Mouse (Mus musculus) kidney, adult 11 months (tissue): ENCODE data around the gene Adamts5.

ENCODE experiments used
- DNase-seq: peaks from one replicate; pipeline ENCODE4 v3.0.0; 2022

Gene Adamts5

DNA sequence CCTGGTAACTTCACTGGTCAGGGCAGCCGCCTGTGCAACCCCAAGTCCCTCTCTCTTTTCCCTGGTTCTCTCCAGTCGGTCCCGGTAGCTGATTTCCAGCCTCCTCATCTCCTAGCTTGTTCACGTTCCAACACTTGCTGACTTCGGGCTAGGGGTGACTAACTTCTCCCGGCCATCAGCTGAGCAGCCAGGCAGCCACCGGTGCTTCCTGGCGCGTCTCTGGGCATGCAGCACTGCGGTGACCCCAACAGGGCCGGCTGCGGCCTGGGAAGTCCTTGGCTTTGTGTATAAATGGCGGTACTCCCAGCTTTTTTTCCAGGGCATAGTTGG lies at the start of gene Adamts5:
Adamts5 (minus strand) TSS at position 248 of the 330 bp plus-strand sequence.
- no peak for DNase-seq

DNA sequence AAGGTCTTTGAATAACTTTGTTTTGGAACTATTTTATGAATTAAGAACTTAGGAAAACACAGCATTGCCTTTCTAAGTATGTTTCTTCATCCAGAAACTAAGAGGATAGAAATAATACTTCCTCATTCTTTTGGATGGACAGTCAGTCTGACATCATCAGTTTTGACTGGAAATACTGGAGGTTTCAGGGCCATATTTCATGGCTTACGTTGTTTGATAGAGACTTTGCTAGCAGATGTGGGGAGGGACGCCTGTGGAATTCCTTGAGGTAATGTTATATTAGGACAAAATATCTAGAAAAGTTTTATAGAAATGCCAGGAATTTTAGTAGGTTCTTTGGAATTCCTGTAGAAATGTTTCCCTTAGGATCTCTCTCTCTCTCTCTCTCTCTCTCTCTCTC lies 48.7 kb upstream of the Adamts5 start:
- DNase-seq, result no peak

- peak; percentile 10 for DNase-seq
Measured at GRCm38 (mm10) chr16:85926004-85926403, 24.4 kb upstream of the Adamts5 start.

DNA sequence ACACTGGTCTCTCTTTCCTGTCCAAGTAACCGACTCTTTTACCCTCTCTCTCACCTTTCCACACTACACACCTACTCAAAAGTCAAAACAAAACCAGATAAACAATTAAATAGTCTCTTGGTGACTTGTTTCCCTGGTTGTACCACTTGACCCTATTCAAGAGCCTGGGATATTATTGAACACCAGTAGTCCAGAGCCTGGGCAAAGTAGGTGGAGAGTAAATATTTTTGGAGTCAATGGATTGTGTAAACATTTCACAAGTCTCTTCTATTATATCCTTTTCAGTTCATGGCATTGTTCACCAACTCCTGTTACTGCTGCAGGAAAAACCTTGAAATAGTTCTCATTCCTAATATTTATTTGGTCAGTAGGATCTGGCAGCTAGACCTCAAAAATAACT lies 20.8 kb upstream of the Adamts5 start:
- DNase-seq, result no peak

DNA sequence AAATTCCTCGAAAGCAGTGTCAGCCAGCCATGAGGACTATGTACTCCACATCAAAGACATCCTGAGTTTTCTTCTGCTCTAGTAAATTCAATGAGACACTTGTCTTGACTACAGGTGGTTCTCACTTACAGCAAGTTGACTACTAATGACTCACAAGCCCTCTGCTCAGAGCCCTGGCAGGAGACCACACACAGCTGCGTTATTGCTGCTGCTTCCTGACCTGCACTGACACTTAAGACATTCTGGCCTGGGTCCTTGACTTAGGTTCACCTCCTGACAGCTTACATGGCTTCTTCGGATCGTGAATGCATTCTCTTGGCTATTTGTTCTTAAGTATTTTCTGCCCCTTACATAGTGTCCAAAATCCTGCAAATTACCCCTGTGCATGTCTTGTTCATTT lies 18.5 kb upstream of the Adamts5 start:
- DNase-seq, result no peak

- DNase-seq, result peak; percentile 11
Measured at GRCm38 (mm10) chr16:85900702-85901580, 687 bp downstream of the Adamts5 start.

GRCm38 (mm10) chr16:85899790-85900587 lies 1.6 kb downstream of the Adamts5 start:
- no peak for DNase-seq

DNA sequence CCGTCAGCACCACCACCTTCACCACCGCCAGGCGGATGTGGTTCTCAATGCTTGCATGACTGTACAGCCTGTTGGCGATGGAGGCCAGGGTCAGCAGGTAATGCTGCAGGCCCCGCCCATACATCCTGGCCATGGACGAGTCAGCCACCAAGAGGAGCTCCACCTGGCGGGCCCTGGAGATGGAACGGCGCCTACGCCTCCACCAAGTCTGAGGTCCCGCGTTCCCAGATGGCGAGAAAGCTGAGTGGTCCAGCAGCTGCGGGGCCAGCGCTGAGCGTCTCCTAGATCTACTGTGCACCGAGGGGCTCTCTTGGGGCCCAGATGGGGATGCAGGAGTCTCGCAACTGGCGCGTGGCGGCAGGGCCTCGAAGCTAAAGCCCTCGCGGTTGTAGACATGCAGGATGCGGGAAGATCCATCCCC lies 2.3 kb downstream of the Adamts5 start:
- DNase-seq, result peak; percentile 10

DNA sequence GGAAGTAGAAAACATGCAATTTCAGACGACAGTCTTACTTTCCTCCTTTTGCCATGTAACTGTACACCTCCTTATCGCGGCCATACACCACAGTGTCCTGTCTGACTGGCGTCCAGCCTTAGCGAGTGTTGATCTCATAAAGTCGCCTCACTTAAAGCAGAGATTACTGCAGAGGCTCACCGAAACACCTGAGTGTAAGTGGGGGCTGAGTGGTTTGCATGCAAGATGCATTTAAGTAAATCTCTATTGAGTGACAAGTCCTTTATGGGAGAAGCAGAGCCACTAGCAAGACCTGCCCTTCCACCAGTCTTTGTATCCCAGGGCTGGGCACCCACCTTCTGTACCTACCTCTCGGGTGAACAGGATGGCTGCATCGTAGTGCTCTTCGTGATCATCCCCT lies 2.8 kb downstream of the Adamts5 start:
- DNase-seq, result no peak

DNA sequence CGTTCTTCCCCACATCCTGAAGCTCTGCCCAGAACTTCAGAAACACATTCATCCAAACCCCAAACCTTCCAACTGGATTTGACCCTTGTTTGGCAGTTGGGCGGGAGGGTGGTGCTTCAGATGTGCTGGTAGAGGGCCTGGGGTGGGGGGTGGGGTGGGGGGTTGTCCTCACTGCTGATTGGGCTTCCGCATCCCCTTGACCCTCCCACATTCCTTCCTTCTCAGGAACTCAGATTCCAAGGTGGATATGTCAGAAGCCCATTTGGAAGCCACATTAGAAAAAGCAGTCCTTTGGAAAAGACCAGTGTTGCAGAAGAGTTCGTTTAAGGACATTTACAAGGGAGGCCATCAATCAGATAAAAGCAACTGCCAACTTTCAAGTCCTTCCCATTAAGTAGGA lies 3.2 kb downstream of the Adamts5 start:
- peak; percentile 22 for DNase-seq

- DNase-seq, result no peak
Measured at GRCm38 (mm10) chr16:85897854-85898253, 3.8 kb downstream of the Adamts5 start.

DNA sequence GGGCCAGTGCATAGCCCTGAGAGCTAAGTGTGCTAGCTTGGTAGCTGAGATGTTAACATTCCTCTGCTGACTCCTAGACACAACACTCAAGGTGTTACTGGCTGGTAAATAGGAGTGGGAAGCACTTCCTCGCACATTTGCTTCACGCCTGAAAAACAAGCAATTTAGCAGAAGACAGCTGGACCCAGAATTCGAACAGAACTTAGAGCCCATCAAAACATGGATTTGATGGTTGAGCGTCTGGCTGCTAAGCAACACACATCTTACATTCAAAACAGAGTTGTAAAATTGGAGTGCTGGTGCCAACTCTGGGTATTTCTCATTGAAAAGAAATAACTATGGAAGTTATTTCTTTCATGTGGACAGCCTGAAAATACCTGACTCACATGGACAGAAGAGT lies 5.7 kb downstream of the Adamts5 start:
- no peak for DNase-seq

DNA sequence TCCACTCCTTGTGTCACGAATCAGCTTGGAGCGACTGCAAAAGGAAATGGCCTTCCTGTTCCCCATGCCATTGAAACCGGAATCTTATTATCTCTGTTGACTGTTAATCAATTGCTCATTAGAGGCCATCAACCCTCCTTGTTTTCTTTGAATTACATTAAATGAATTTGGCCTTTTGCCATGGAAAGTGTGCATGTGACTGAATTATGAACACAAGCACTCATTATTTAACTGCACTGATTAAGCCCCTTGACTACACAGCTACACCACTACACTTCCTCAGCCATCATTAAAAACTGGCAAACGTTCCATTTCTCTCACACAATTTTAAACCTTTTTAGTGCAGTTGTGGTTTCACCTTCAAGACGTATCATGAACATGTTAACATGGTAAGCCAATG lies 11.8 kb downstream of the Adamts5 start:
- no peak for DNase-seq

DNA sequence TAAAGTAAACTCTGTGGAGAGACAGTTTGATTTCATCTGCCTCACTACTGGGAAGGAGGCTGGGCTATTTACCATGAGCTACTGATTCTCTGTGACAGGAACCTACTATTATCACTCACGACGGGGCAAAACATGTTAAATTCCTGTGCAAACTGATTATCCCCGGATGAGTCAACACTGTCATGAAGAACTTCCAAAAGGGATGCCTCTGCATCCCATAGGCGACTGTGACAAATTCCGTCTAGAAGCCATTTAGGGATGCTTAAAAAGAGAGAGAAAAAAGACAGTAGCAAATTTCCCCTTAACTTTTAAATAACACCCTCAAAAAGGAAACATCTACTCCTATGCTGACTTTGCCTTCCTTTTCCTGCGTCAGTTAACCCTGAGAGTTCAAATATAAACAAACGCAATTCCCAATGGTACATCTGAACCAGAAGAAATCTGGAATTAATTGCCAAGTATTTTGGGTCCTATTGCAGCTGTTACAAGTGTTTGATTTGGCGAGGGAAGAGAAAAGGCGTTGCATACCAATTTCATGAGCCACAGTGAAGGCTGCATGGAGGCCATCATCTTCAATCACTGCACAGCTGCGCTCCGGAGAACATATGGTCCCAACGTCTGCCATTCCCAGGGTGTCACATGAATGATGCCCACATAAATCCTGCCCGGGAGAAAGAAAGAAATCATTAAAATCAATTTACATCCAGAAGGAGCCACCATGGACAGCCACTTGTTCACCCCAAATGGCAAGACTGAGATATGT lies 14.2 kb downstream of the Adamts5 start:
- DNase-seq, result no peak

DNA sequence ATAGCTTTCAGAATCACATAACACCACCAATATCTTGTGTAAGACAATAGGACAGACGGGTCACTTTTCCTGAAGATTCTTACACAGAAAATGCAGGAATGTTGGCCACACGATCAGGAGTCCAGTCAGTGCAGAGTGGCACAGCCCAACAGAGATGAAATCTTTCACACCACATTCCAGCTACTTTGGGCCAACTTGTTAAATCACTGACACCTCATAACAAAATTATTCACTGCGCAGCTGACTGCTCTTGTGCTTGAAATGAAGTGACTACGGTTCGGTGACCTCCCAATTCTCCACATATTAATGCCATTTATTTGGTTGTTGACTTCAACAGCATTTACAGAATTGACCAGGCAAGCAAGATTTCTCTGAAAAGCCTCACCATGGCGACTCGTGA lies 22.6 kb downstream of the Adamts5 start:
- no peak for DNase-seq

GRCm38 (mm10) chr16:85874141-85874540 lies 27.5 kb downstream of the Adamts5 start:
- DNase-seq, result no peak

DNA sequence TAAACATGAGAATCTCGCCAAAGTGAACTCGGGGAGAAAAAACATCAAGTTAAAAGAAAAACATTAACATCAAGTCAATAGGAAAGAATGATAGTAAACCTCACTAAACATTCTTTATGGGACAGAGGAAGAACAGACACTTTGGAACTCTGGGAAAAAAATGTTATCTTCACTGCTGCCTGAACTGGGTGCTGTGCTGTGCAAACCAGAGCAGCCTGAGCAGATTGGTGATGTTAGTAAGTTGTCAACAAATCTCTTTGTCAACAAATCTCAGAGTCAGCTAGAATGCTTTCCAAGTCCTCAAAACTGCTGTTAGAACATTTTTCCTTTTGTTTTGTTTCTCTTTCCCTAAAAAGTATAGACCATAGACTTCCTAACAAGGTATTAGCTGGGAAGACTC lies 29.7 kb downstream of the Adamts5 start:
- DNase-seq, result no peak

DNA sequence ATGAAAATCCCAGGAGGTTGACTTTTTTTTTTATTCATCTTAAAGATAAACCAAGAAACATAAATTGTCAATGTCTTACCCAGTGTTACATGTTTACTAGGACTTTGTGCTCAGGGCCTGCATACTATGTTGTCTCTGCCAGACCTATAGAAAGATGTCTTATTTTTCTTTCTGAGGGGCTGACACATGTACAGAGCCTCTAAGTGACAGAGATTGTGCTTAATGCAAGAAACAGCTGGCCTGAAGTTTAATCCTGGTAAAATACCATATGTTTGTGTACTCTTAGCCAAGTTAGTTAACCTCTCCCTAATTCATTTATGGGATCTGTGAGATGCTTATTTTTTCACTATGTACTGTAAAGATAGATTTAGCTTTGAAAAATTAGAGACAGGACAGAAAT lies 30.4 kb downstream of the Adamts5 start:
- DNase-seq, result no peak

DNA sequence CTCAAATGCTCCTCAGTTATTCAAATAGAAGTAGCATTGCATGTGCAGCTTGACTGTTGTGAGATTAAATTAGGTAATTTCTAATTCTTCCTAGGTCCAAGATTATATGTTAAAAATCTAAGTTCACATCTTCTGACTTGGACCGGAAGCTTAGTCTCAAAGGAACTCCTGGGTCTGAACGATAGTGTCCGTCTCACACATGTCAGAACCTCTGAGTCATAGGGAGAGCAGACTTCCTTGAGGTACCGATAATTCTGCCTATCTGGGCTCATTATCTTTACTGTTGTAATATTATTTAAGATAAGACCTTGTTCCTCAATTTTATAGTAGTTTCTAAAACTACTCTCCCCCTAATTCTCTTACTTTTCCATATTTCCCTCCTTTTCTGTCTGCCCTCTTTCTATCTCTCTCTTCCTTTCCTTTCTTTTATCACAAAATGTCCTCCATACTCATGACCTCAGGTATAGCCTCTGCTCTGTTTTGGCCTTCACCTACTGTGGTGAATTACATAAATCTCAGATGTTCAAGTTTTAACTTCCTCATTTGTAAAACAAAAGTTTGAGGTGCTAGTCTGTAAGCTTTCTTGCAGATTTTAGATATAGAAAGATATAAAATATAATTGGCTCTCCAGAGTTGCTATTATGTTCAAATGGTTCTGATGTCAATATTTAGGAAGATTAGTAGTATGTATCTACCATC lies 36.8 kb downstream of the Adamts5 start:
- DNase-seq, result no peak

DNA sequence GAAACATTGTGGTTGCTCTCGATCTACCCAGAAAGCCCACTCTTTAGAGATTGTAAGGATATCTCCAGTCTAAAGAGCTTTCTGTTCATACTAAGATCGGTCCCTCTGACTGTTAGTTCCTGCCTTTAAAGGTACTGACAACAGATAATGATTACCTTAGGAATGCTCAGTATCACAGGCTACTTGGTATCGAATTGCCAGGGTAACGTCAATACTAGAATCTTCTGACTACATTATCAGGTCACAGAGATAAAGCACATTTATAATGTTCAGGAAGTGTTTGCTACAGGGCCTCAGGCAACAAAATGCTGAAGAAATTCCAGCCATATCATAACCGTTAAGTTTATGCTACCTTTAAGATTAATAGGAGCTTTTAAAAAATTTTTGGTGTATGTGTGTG lies 47.1 kb downstream of the Adamts5 start:
- no peak for DNase-seq

GRCm38 (mm10) chr16:85827066-85827465 lies 74.6 kb downstream of the Adamts5 start:
- DNase-seq, result no peak

GRCm38 (mm10) chr16:85822330-85822916 lies 79.2 kb downstream of the Adamts5 start:
- no peak for DNase-seq
